8 mouse cellular contexts compared by ENCODE assay signal in genomic region chr2:30658480-30658843, GRCm38 (mm10).
DNase-seq lines count a peak whose midpoint lies in the region; ATAC-seq and TF ChIP-seq lines count a peak whose summit lies in the region.

No protein-coding gene starts in this region.

- WGBS in bone marrow, adult 2 months, result 1% methylated on average over 42 of the region's 45 CpGs
- WGBS in embryonic facial prominence, embryonic 15.5 days, result under 1% methylated on average over 45 of the region's 45 CpGs
- WGBS in limb, embryonic 14.5 days, result 6% methylated on average over 27 of the region's 45 CpGs
- WGBS in midbrain, postnatal 0 days, result under 1% methylated on average over 45 of the region's 45 CpGs

- H3K9ac ChIP-seq in embryonic facial prominence, embryonic 15.5 days, result peak overlapping the region; percentile 49
- H3K9ac ChIP-seq in limb, embryonic 14.5 days (ENCODE audit: low read depth, low read length, severe bottlenecking), result peak overlapping the region; percentile 59
- peak overlapping the region; percentile 60 for H3K9ac ChIP-seq in midbrain, postnatal 0 days (replicated peaks; ENCODE audit: low read length, poor library complexity, severe bottlenecking)

- TF ChIP-seq CTCF in bone marrow, adult 2 months (IDR thresholded peaks at IDR 0.05; ENCODE audit: control insufficient read depth, insufficient read depth, low read length), result no peak
- TF ChIP-seq CTCF in midbrain, postnatal 0 days (IDR thresholded peaks at IDR 0.05), result no peak

- no peaks in the 10 kb centered on the region for H3K36me3 ChIP-seq in embryonic facial prominence, embryonic 15.5 days
- H3K36me3 ChIP-seq in limb, embryonic 14.5 days (ENCODE audit: control insufficient read depth, insufficient read depth, low read length), result no peaks in the 10 kb centered on the region
- H3K36me3 ChIP-seq in midbrain, postnatal 0 days (ENCODE audit: insufficient read depth, low read length), result no peaks in the 10 kb centered on the region

- H3K9me3 ChIP-seq in embryonic facial prominence, embryonic 15.5 days (replicated peaks), result no peaks in the 10 kb centered on the region
- no peaks in the 10 kb centered on the region for H3K9me3 ChIP-seq in limb, embryonic 14.5 days (ENCODE audit: control insufficient read depth, low read length)
- H3K9me3 ChIP-seq in midbrain, postnatal 0 days (ENCODE audit: low read length), result no peaks in the 10 kb centered on the region

- H3K4me2 ChIP-seq in embryonic facial prominence, embryonic 15.5 days (replicated peaks), result peak overlapping the region; percentile 85
- peak overlapping the region; percentile 81 for H3K4me2 ChIP-seq in limb, embryonic 14.5 days (replicated peaks; ENCODE audit: low read depth, low read length, severe bottlenecking)
- H3K4me2 ChIP-seq in midbrain, postnatal 0 days (ENCODE audit: low read depth, low read length, poor library complexity, severe bottlenecking), result peak overlapping the region; percentile 52

- peak overlapping the region; percentile 93 for H3K27ac ChIP-seq in bone marrow, adult 2 months (ENCODE audit: control insufficient read depth, insufficient read depth, low read depth, low read length, poor library complexity)
- peak overlapping the region; percentile 99 for H3K27ac ChIP-seq in embryonic facial prominence, embryonic 15.5 days (replicated peaks)
- H3K27ac ChIP-seq in limb, embryonic 14.5 days (replicated peaks; ENCODE audit: low read depth, low read length), result peak overlapping the region; percentile 96
- peak overlapping the region; percentile 100 for H3K27ac ChIP-seq in midbrain, postnatal 0 days (ENCODE audit: low read depth, low read length)

- H3K4me3 ChIP-seq in bone marrow, adult 2 months (replicated peaks; ENCODE audit: control insufficient read depth, low read depth, low read length), result peak overlapping the region; percentile 84
- peak overlapping the region; percentile 49 for H3K4me3 ChIP-seq in embryonic facial prominence, embryonic 15.5 days (replicated peaks)
- peak overlapping the region; percentile 41 for H3K4me3 ChIP-seq in limb, embryonic 14.5 days (replicated peaks; ENCODE audit: low read length)
- H3K4me3 ChIP-seq in midbrain, postnatal 0 days (ENCODE audit: low read depth, low read length), result no peak overlapping the region; the same call in 1 of the 2 replicates

- peaks cover 4% of the 10 kb centered on the region; the same call in 1 of the 2 replicates for H3K4me1 ChIP-seq in bone marrow, adult 2 months (ENCODE audit: control insufficient read depth, insufficient read depth, low read length)
- H3K4me1 ChIP-seq in embryonic facial prominence, embryonic 15.5 days, result peaks cover 59% of the 10 kb centered on the region
- H3K4me1 ChIP-seq in limb, embryonic 14.5 days (ENCODE audit: control insufficient read depth, insufficient read depth, low read length), result peaks cover 56% of the 10 kb centered on the region
- peaks cover 52% of the 10 kb centered on the region for H3K4me1 ChIP-seq in midbrain, postnatal 0 days (ENCODE audit: insufficient read depth, low read length)

- ATAC-seq in embryonic facial prominence, embryonic 15.5 days (ENCODE audit: insufficient number of reproducible peaks, low FRiP score, low TSS enrichment, low read depth), result peak; percentile 90
- ATAC-seq in limb, embryonic 14.5 days (ENCODE audit: low FRiP score, low read depth), result peak; percentile 88
- ATAC-seq in midbrain, postnatal 0 days (ENCODE audit: low FRiP score), result peak; percentile 86

- TF ChIP-seq POLR2A in bone marrow, adult 2 months (IDR thresholded peaks at IDR 0.05; ENCODE audit: borderline replicate concordance, control insufficient read depth, low read depth, low read length), result peak; percentile 80; the same call in 1 of the 2 replicates
- peak; percentile 45; the same call in 1 of the 2 replicates for TF ChIP-seq POLR2A in limb, embryonic 14.5 days (IDR thresholded peaks at IDR 0.05; ENCODE audit: borderline replicate concordance, extremely low read depth, insufficient read depth, insufficient read length)

- no peaks in the 10 kb centered on the region for H3K27me3 ChIP-seq in embryonic facial prominence, embryonic 15.5 days
- no peaks in the 10 kb centered on the region for H3K27me3 ChIP-seq in limb, embryonic 14.5 days (ENCODE audit: control insufficient read depth, insufficient read depth, low read length)
- no peaks in the 10 kb centered on the region for H3K27me3 ChIP-seq in midbrain, postnatal 0 days (ENCODE audit: insufficient read depth, low read length)

- peak; percentile 96 for DNase-seq in 416B (ENCODE audit: low read depth)
- DNase-seq in heart, adult 8-10 months (ENCODE audit: low spot score), result peak; percentile 97
- peak; percentile 99 for DNase-seq in kidney, adult 9 months
- DNase-seq in limb, embryonic 14.5 days (ENCODE audit: low spot score), result peak; percentile 98
- DNase-seq in midbrain, postnatal 0 days (ENCODE audit: low spot score), result peak; percentile 98
- peak; percentile 93 to 97 for DNase-seq in spleen, postnatal 14 days (ENCODE audit: low spot score in 2 of 2)
